Mouse (Mus musculus): ENCODE data around the gene Zfp423. TPM values are rescaled to one million over a fixed set of nuclear protein-coding genes. Genes with fewer than 3 reads are reported as not detected.

Zfp423 gene
- polyA plus RNA-seq, 1 experiment from 2014 or later, result 17.7 TPM

- 14% methylated on average over 8 of the region's 8 CpGs for WGBS
- Histone ChIP-seq H3K4me3 (no peak overlapping the region), H3K9me3 (no peaks in the 10 kb centered on the region), H3K27me3 (no peaks in the 10 kb centered on the region), H3K27ac (replicated peaks) (no peak overlapping the region), H3K36me3 (no peaks in the 10 kb centered on the region; the same call in 1 of the 2 replicates), H3K4me1 (peaks cover 18% of the 10 kb centered on the region), H3K9ac (replicated peaks) (no peak overlapping the region), H3K4me2 (replicated peaks) (no peak overlapping the region)
- ATAC-seq (replicated peaks), result peak; percentile 41; the same call in 1 of the 2 replicates
Observed at GRCm38 (mm10) chr8:87777586-87777985, 181.8 kb downstream of the Zfp423 start.

- Histone ChIP-seq H3K4me2 (replicated peaks) (no peak overlapping the region), H3K4me3 (no peak overlapping the region), H3K4me1 (peaks cover 18% of the 10 kb centered on the region), H3K9me3 (no peaks in the 10 kb centered on the region), H3K36me3 (no peaks in the 10 kb centered on the region; the same call in 1 of the 2 replicates), H3K27ac (replicated peaks) (no peak overlapping the region), H3K27me3 (no peaks in the 10 kb centered on the region), H3K9ac (replicated peaks) (no peak overlapping the region)
- 89% methylated on average over 3 of the region's 3 CpGs for WGBS
- no peak for ATAC-seq (replicated peaks)
Observed at GRCm38 (mm10) chr8:87775889-87776288, 183.5 kb downstream of the Zfp423 start.

- H3K4me3 ChIP-seq, result no peak overlapping the region
Observed at GRCm38 (mm10) chr8:87774966-87775365, 184.4 kb downstream of the Zfp423 start.

GRCm38 (mm10) chr8:87772894-87773502 lies 186.4 kb downstream of the Zfp423 start:
- Histone ChIP-seq H3K36me3 (no peaks in the 10 kb centered on the region), H3K4me2 (replicated peaks) (no peak overlapping the region), H3K4me1 (peaks cover 16% of the 10 kb centered on the region), H3K9me3 (no peaks in the 10 kb centered on the region), H3K27me3 (no peaks in the 10 kb centered on the region), H3K9ac (replicated peaks) (no peak overlapping the region), H3K27ac (replicated peaks) (no peak overlapping the region; the same call in 1 of the 2 replicates), H3K4me3 (no peak overlapping the region)
- WGBS, result 62% methylated on average over 14 of the region's 14 CpGs
- ATAC-seq (replicated peaks), result no peak

More at GRCm38 (mm10) chr8:87774966-87775365, 184.4 kb downstream of the Zfp423 start:
- Histone ChIP-seq H3K4me2 (replicated peaks) (no peak overlapping the region), H3K27me3 (no peaks in the 10 kb centered on the region), H3K36me3 (no peaks in the 10 kb centered on the region), H3K27ac (replicated peaks) (no peak overlapping the region), H3K9ac (replicated peaks) (no peak overlapping the region), H3K9me3 (no peaks in the 10 kb centered on the region), H3K4me1 (peaks cover 18% of the 10 kb centered on the region)
- WGBS, result 88% methylated on average over 2 of the region's 2 CpGs
- no peak for ATAC-seq (replicated peaks)

- Histone ChIP-seq H3K27ac (replicated peaks) (no peak overlapping the region), H3K36me3 (no peaks in the 10 kb centered on the region), H3K4me2 (replicated peaks) (no peak overlapping the region), H3K9ac (replicated peaks) (no peak overlapping the region), H3K9me3 (no peaks in the 10 kb centered on the region), H3K4me3 (no peak overlapping the region), H3K4me1 (no peaks in the 10 kb centered on the region; the same call in 1 of the 2 replicates), H3K27me3 (no peaks in the 10 kb centered on the region)
- 69% methylated on average over 9 of the region's 9 CpGs for WGBS
- no peak for ATAC-seq (replicated peaks)
Observed at GRCm38 (mm10) chr8:87767882-87768281, 191.5 kb downstream of the Zfp423 start.

GRCm38 (mm10) chr8:87765276-87765675 lies 194.1 kb downstream of the Zfp423 start:
- no peak overlapping the region for H3K9ac ChIP-seq (replicated peaks)
- H3K4me1 ChIP-seq, result no peaks in the 10 kb centered on the region; the same call in 1 of the 2 replicates
- no peak for ATAC-seq (replicated peaks)
- 84% methylated on average over 3 of the region's 3 CpGs for WGBS
- H3K27me3 ChIP-seq, result no peaks in the 10 kb centered on the region
- H3K9me3 ChIP-seq, result no peaks in the 10 kb centered on the region
- H3K36me3 ChIP-seq, result no peaks in the 10 kb centered on the region
- H3K4me2 ChIP-seq (replicated peaks), result no peak overlapping the region
- H3K27ac ChIP-seq (replicated peaks), result no peak overlapping the region
- H3K4me3 ChIP-seq, result no peak overlapping the region

GRCm38 (mm10) chr8:87758750-87759149 lies 200.6 kb downstream of the Zfp423 start:
- no peaks in the 10 kb centered on the region for H3K9me3 ChIP-seq
- ATAC-seq (replicated peaks), result no peak

GRCm38 (mm10) chr8:87754853-87755252 lies 204.5 kb downstream of the Zfp423 start:
- no peak overlapping the region for H3K27ac ChIP-seq (replicated peaks)
- H3K4me2 ChIP-seq (replicated peaks), result no peak overlapping the region
- no peak overlapping the region for H3K4me3 ChIP-seq
- H3K27me3 ChIP-seq, result no peaks in the 10 kb centered on the region
- no peaks in the 10 kb centered on the region for H3K36me3 ChIP-seq
- H3K9me3 ChIP-seq, result no peaks in the 10 kb centered on the region
- 89% methylated on average over 8 of the region's 8 CpGs for WGBS
- no peak for ATAC-seq (replicated peaks)
- H3K9ac ChIP-seq (replicated peaks), result no peak overlapping the region
- H3K4me1 ChIP-seq, result peaks cover 21% of the 10 kb centered on the region

More at GRCm38 (mm10) chr8:87758750-87759149, 200.6 kb downstream of the Zfp423 start:
- no peaks in the 10 kb centered on the region for H3K36me3 ChIP-seq
- no peak overlapping the region for H3K4me2 ChIP-seq (replicated peaks)
- no peak overlapping the region for H3K9ac ChIP-seq (replicated peaks)
- H3K4me1 ChIP-seq, result peaks cover 10% of the 10 kb centered on the region; the same call in 1 of the 2 replicates
- no peak overlapping the region for H3K4me3 ChIP-seq
- no peak overlapping the region for H3K27ac ChIP-seq (replicated peaks)
- no peaks in the 10 kb centered on the region for H3K27me3 ChIP-seq
- WGBS, result 53% methylated on average over 8 of the region's 8 CpGs

GRCm38 (mm10) chr8:87753636-87754035 lies 205.8 kb downstream of the Zfp423 start:
- no peak for ATAC-seq (replicated peaks)
- Histone ChIP-seq H3K27ac (replicated peaks) (no peak overlapping the region), H3K4me2 (replicated peaks) (no peak overlapping the region), H3K4me3 (no peak overlapping the region), H3K27me3 (no peaks in the 10 kb centered on the region), H3K9me3 (no peaks in the 10 kb centered on the region), H3K36me3 (no peaks in the 10 kb centered on the region), H3K4me1 (peaks cover 22% of the 10 kb centered on the region), H3K9ac (replicated peaks) (no peak overlapping the region)
- 93% methylated on average over 2 of the region's 2 CpGs for WGBS

GRCm38 (mm10) chr8:87753148-87753547 lies 206.2 kb downstream of the Zfp423 start:
- Histone ChIP-seq H3K9ac (replicated peaks) (no peak overlapping the region), H3K4me2 (replicated peaks) (no peak overlapping the region), H3K4me3 (no peak overlapping the region), H3K27ac (replicated peaks) (no peak overlapping the region), H3K36me3 (no peaks in the 10 kb centered on the region), H3K4me1 (peaks cover 18% of the 10 kb centered on the region), H3K9me3 (no peaks in the 10 kb centered on the region), H3K27me3 (no peaks in the 10 kb centered on the region)
- ATAC-seq (replicated peaks), result no peak
- WGBS, result 66% methylated on average over 8 of the region's 8 CpGs

- Histone ChIP-seq H3K9me3 (no peaks in the 10 kb centered on the region), H3K27me3 (no peaks in the 10 kb centered on the region), H3K36me3 (no peaks in the 10 kb centered on the region), H3K4me2 (replicated peaks) (no peak overlapping the region), H3K27ac (replicated peaks) (no peak overlapping the region), H3K9ac (replicated peaks) (no peak overlapping the region), H3K4me1 (peaks cover 18% of the 10 kb centered on the region), H3K4me3 (no peak overlapping the region)
- 76% methylated on average over 13 of the region's 13 CpGs for WGBS
- no peak for ATAC-seq (replicated peaks)
Observed at GRCm38 (mm10) chr8:87752710-87753109, 206.7 kb downstream of the Zfp423 start.

- Histone ChIP-seq H3K27me3 (no peaks in the 10 kb centered on the region), H3K4me1 (peaks cover 54% of the 10 kb centered on the region), H3K9ac (replicated peaks) (no peak overlapping the region), H3K27ac (replicated peaks) (peak overlapping the region; percentile 50), H3K4me3 (no peak overlapping the region), H3K9me3 (no peaks in the 10 kb centered on the region), H3K36me3 (no peaks in the 10 kb centered on the region), H3K4me2 (replicated peaks) (no peak overlapping the region)
- WGBS, result 10% methylated on average over 8 of the region's 8 CpGs
- ATAC-seq (replicated peaks), result 0 out of 2 replicates have a peak, but pooled peaks have one; percentile 5
Observed at GRCm38 (mm10) chr8:87747582-87747981, 211.8 kb downstream of the Zfp423 start.

- no peaks in the 10 kb centered on the region for H3K36me3 ChIP-seq
- 10% methylated on average over 8 of the region's 8 CpGs for WGBS
- no peak for ATAC-seq (replicated peaks)
- no peaks in the 10 kb centered on the region for H3K27me3 ChIP-seq
- H3K4me3 ChIP-seq, result no peak overlapping the region
- H3K4me2 ChIP-seq (replicated peaks), result no peak overlapping the region
- no peak overlapping the region for H3K9ac ChIP-seq (replicated peaks)
- H3K9me3 ChIP-seq, result no peaks in the 10 kb centered on the region
- H3K4me1 ChIP-seq, result peaks cover 58% of the 10 kb centered on the region
- H3K27ac ChIP-seq (replicated peaks), result peak overlapping the region; percentile 50
Observed at GRCm38 (mm10) chr8:87747142-87747541, 212.3 kb downstream of the Zfp423 start.
